Comparison of ENCODE assay signal across 23 mouse cellular contexts in the genomic region with DNA sequence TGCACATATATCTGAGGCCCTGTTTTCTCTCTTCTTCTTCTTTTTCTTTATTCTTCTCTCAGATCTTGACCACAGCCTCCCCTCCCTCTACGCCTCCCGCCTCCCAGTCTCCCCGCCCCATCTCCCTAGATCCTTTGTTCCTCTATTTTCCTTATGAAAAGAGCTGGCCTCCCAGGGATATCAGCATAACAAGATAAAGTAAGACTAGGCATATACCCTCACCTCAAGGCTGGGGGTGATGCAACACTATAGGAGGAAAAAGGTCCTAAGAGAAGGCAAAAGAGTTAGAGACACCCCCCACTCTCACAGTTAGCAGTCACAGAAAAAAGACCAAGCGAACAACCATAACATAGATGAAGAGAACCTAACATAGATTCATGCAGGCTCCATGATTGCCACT. TPM values are rescaled to one million over a fixed set of nuclear protein-coding genes. Genes with fewer than 3 reads are reported as not detected.
DNase-seq lines count a peak whose midpoint lies in the region; ATAC-seq and TF ChIP-seq lines count a peak whose summit lies in the region.
"Had no signal": no experiment of that assay in that cellular context is flagged by ENCODE, and none has a peak within 500 bp of the region (broad histone marks: within the 10 kb centered on the region; RNA-seq: fewer than 3 reads in every experiment).

No protein-coding gene starts in this region.

- no peaks in the 10 kb centered on the region for H3K27me3 ChIP-seq in ES-Bruce4 (ENCODE audit: control insufficient read depth, insufficient read depth, low read length, poor library complexity, severe bottlenecking)
- no peaks in the 10 kb centered on the region for H3K27me3 ChIP-seq in embryonic facial prominence, embryonic 10.5 days (replicated peaks; ENCODE audit: low read depth, poor library complexity, severe bottlenecking)
- H3K27me3 ChIP-seq: CH12.LX; embryonic facial prominence, embryonic 13.5 days; embryonic facial prominence, embryonic 15.5 days; forebrain, embryonic 12.5 days had no signal

- H3K27ac ChIP-seq in ES-Bruce4 (ENCODE audit: insufficient read depth, low read length) (peak overlapping the region; percentile 83), ES-E14 (ENCODE audit: insufficient read depth, low read depth, low read length, poor library complexity, severe bottlenecking) (no peak overlapping the region)
- H3K27ac ChIP-seq in embryonic facial prominence, embryonic 10.5 days (replicated peaks): no peak overlapping the region
- H3K27ac ChIP-seq: embryonic facial prominence, embryonic 13.5 days; embryonic facial prominence, embryonic 15.5 days; forebrain, embryonic 10.5 days; forebrain, embryonic 12.5 days had no signal

- ATAC-seq in megakaryocyte-erythroid progenitor cell, adult 5-6 weeks (replicated peaks; ENCODE audit: low FRiP score, low TSS enrichment, poor library complexity, severe bottlenecking): no peak
- ATAC-seq: CD4-positive, CD25-positive, alpha-beta regulatory T cell, adult 4 months; forebrain, embryonic 14.5 days; forebrain, embryonic 16.5 days had no signal

- in situ Hi-C loops in ES-E14 (cut with MboI; ENCODE audit: low sequenced_read_pairs in 2 of 2, unreplicated experiment in 2 of 2): no loop called here

- H3K9ac ChIP-seq in ES-Bruce4 (ENCODE audit: low read depth, poor library complexity, severe bottlenecking) (no peak overlapping the region), ES-E14 (ENCODE audit: insufficient read depth, low read depth, low read length, poor library complexity, severe bottlenecking) (no peak overlapping the region)
- H3K9ac ChIP-seq: embryonic facial prominence, embryonic 13.5 days; embryonic facial prominence, embryonic 15.5 days; forebrain, embryonic 12.5 days had no signal

- WGBS in embryonic facial prominence, embryonic 10.5 days: 93% methylated on average over 4 of the region's 4 CpGs

- H3K4me1 ChIP-seq in ES-Bruce4 (ENCODE audit: control insufficient read depth, insufficient read depth, low read length): peaks cover 3% of the 10 kb centered on the region
- peaks cover 2 to 6% of the 10 kb centered on the region in 2 experiments; a peak in 3 of 4 replicates for H3K4me1 ChIP-seq in ES-E14 (ENCODE audit: control insufficient read depth in 2 of 2, insufficient read depth in 2 of 2, low read length in 2 of 2, poor library complexity in 1 of 2)
- H3K4me1 ChIP-seq in embryonic facial prominence, embryonic 10.5 days: no peaks in the 10 kb centered on the region
- H3K4me1 ChIP-seq: embryonic facial prominence, embryonic 13.5 days; embryonic facial prominence, embryonic 15.5 days; forebrain, embryonic 10.5 days; forebrain, embryonic 12.5 days had no signal

- no peak for TF ChIP-seq CTCF in ES-Bruce4 (IDR thresholded peaks at IDR 0.05; ENCODE audit: low read depth, low read length)

- TF ChIP-seq EP300 in ES-Bruce4 (IDR thresholded peaks at IDR 0.05; ENCODE audit: insufficient read depth, low read depth, low read length): 0 out of 2 replicates have a peak, but pooled peaks have one; percentile 36

- H3K4me3 ChIP-seq in ES-Bruce4 (ENCODE audit: low read depth, low read length) (no peak overlapping the region), ES-E14 (ENCODE audit: insufficient read depth in 1 of 2, low read depth in 1 of 2, low read length in 2 of 2, poor library complexity in 1 of 2, severe bottlenecking in 1 of 2) (no peak overlapping the region)
- no peak overlapping the region for H3K4me3 ChIP-seq in embryonic facial prominence, embryonic 10.5 days
- H3K4me3 ChIP-seq: embryonic facial prominence, embryonic 13.5 days; embryonic facial prominence, embryonic 15.5 days; erythroblast, embryonic 14.5 days; forebrain, embryonic 10.5 days; forebrain, embryonic 12.5 days had no signal

- TF ChIP-seq POLR2A in ES-Bruce4 (IDR thresholded peaks at IDR 0.05; ENCODE audit: insufficient read depth, low read length): no peak

- DNase-seq in ES-E14 (ENCODE audit: low read depth, low spot score): peak; percentile 53
- DNase-seq in ZHBTc4 (ENCODE audit: low read depth, low spot score): peak; percentile 79
- no peak for DNase-seq in embryonic facial prominence, embryonic 10.5 days (ENCODE audit: low spot score)
- DNase-seq: adrenal gland, adult 2 months; adrenal gland, postnatal 10 days; adrenal gland, postnatal 25 days; B cell, adult 2 months; cerebellum, adult 11 months; cerebellum, adult 18-20 months; cerebellum, adult 8-10 months; cerebellum, postnatal 10 days; cerebellum, postnatal 25 days had no signal

- peaks cover 12% of the 10 kb centered on the region for H3K9me3 ChIP-seq in ES-Bruce4 (replicated peaks; ENCODE audit: control insufficient read depth, insufficient read depth, low read length, poor library complexity, severe bottlenecking)
- no peaks in the 10 kb centered on the region for H3K9me3 ChIP-seq in ES-E14 (ENCODE audit: control insufficient read depth, insufficient read depth, low read depth, low read length)
- peaks cover 8% of the 10 kb centered on the region; the same call in 1 of the 2 replicates for H3K9me3 ChIP-seq in embryonic facial prominence, embryonic 10.5 days
- H3K9me3 ChIP-seq: embryonic facial prominence, embryonic 15.5 days had no signal

- H3K36me3 ChIP-seq in ES-Bruce4 (ENCODE audit: control insufficient read depth, insufficient read depth, low read length, poor library complexity, severe bottlenecking): no peaks in the 10 kb centered on the region
- no peaks in the 10 kb centered on the region for H3K36me3 ChIP-seq in ES-E14 (ENCODE audit: control insufficient read depth, insufficient read depth, low read length, poor library complexity, severe bottlenecking)
- no peaks in the 10 kb centered on the region for H3K36me3 ChIP-seq in embryonic facial prominence, embryonic 10.5 days (replicated peaks)
- H3K36me3 ChIP-seq: embryonic facial prominence, embryonic 13.5 days; embryonic facial prominence, embryonic 15.5 days; forebrain, embryonic 10.5 days; forebrain, embryonic 12.5 days had no signal

TF ChIP-seq in ES-E14, 5 proteins besides CTCF, POLR2A, EP300 and RAD21:
- no peak for TF ChIP-seq MAFK (IDR thresholded peaks at IDR 0.05; ENCODE audit: insufficient read depth, low read depth, low read length)
- no peak for TF ChIP-seq ZNF384 (IDR thresholded peaks at IDR 0.05; ENCODE audit: low read depth, low read length)
- TF ChIP-seq CHD2 (IDR thresholded peaks at IDR 0.05; ENCODE audit: low read depth, low read length): no peak
- TF ChIP-seq HCFC1 (IDR thresholded peaks at IDR 0.05; ENCODE audit: borderline replicate concordance, insufficient read depth, low read length): no peak
- no peak for TF ChIP-seq ZC3H11A (IDR thresholded peaks at IDR 0.05; ENCODE audit: borderline replicate concordance, low read depth, low read length)
TF ChIP-seq in ES-E14: peak in this region for 0.

RNA-seq across cellular contexts. Expression of a gene that starts 57.5 kb away (rescaled TPM):
- polyA plus RNA-seq in ES-Bruce4 (2011; ENCODE audit: insufficient read depth, insufficient read length, low read depth, missing spikeins): 42.9 and 48.0 TPM in 2 replicates
- 61.5 and 82.7 TPM in 2 replicates for total RNA-seq in ES-E14 (2012; rRNA removed)
- 26.1 and 40.8 TPM in 2 replicates for total RNA-seq in megakaryocyte-erythroid progenitor cell, adult 5-6 weeks (2014; fragmentation: Nextera tagmentation)
- total RNA-seq in megakaryocyte-erythroid progenitor cell, adult 5-6 weeks (2017): 17.3 and 19.4 TPM in 2 replicates
- 29.5 and 31.7 TPM in 2 replicates for polyA plus RNA-seq in embryonic facial prominence, embryonic 10.5 days (2016; fragmentation: Nextera tagmentation; extraction: Ambion mirVana)
